Mouse (Mus musculus): Measurements from ENCODE around the gene Fam111a. TPM values are rescaled to one million over a fixed set of nuclear protein-coding genes. Genes with fewer than 3 reads are reported as not detected.
"Not testable (repeated sequence)": the region's sequence is repeated elsewhere in the genome, so short reads cannot be mapped to it uniquely, and the experiment has no call there.

The Fam111a gene
- 10 to 100 TPM; 21.3 to 21.5 TPM for total RNA-seq (2021)
- long read RNA-seq, experiment 1, transcript Fam111a-201 (4 exons, 3,267 nt) = major isoform, 10 of 12 reads
- long read RNA-seq, experiment 1, partial matches to known transcripts = 1 of 12 reads
- long read RNA-seq, experiment 1, other reads (novel, unspliced or antisense) = 1 of 12 reads
- long read RNA-seq, experiment 2, transcript Fam111a-201 (4 exons, 3,267 nt) = major isoform, 11 of 14 reads
- long read RNA-seq, experiment 2, partial matches to known transcripts = 2 of 14 reads
- long read RNA-seq, experiment 2, other reads (novel, unspliced or antisense) = 1 of 14 reads

DNA sequence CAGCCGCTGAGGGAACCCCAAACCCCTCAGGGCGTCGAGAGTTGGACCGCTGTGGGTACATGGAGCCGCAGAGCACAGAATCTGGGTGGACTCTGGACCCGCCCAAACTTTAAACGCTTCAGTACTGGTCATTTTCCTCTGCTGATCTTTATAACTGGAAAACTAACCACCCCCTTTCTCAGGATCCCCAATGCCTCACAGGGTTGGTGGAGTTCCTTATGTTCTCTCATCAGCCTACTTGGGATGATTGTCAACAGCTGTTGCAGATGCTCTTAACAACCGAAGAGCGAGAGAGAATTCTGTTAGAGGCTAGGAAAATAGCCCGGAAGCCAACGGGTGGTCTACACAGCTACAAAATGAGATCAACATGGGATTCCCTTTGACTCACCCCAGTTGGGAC lies at the start of gene Fam111a:
Gene Fam111a (plus strand): TSS at position 301 of the 400 bp plus-strand sequence.
- not testable (repeated sequence) for DNase-seq (ENCODE audit: low spot score in 2 of 2)

DNA sequence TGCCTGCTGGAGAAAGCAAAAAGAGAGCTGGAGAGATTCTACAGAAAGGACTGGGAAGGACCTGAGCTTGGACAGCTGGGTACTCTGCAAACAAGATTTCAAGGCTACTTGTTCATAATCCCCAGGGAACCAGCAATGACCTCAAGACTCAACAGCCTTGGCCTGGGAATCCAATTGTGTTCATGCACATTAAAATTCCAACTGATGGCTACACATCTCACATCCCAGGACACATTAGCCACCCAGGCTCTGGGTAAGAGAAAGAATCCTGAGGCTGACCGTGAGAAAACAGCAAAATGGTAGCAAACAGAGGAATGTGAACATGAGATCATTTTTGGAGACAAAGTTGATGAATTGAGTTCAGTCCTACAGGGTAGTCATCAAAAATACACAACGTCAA lies 49.3 kb upstream of the Fam111a start:
- DNase-seq (ENCODE audit: low spot score in 2 of 2) = no peak

DNA sequence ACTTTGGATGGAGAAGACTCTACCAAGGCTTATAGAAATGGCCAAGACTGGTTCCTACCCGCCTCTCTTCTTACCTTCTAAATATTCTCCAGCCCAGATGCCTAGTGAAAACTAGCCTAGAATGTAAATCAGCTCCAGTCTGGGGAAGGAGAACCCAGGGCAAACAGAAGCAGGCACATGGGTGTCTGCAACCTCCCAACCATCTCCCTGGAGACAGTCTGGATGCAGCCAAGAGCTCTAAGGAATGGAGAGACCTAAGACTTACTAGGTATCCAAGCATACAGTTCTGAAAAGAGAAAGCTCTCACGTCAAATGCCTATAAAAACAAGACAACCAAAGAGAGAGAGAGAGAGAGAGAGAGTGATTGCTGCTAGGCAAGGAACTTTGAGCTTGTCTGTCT lies 47.6 kb upstream of the Fam111a start:
- DNase-seq (ENCODE audit: low spot score in 2 of 2) = no peak

- DNase-seq (ENCODE audit: low spot score in 2 of 2) = no peak
Measured at GRCm38 (mm10) chr19:12498321-12498720, 47.2 kb upstream of the Fam111a start.

DNA sequence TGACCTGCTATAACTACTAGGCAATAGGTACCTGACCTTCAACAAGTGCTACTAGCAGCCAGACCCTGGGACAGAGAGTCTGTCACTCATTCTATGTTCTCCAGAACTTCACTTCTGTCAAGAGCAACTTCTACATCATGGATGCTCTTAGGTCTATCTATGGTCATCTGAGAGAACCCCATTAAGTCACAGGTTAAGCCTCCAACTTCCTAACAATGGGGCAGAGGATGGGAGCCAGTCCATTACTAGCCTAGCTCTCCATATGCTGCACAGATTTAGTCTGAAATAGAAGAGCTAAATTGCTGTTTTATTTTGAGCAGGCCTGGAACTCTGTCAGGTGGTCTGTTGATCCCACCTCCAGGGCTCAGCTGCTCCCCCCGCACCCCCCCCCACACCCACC lies 46.6 kb upstream of the Fam111a start:
- no peak for DNase-seq (ENCODE audit: low spot score in 2 of 2)

DNA sequence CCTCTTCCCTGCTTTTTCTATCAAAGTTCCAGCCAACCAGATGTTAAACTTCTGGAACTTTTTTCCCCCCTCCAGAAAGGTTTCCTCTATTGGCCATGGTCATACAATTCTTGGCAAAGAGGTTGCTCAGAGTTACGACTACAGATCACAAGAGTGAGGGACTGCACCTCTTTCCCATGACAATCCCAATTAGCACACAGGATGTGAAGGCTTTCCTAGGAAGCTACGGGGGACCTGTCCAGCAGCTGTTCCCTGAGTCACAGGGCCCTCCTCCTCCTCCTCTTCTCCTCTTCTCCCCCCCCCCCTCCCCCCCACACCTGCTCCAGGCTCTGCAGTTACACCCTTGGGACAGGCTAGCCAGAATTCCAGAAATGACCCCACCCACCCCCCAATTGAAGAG lies 46.1 kb upstream of the Fam111a start:
- DNase-seq (ENCODE audit: low spot score in 2 of 2) = no peak

- peak; percentile 27 to 56 for DNase-seq (ENCODE audit: low spot score in 2 of 2)
Measured at GRCm38 (mm10) chr19:12500124-12500523, 45.4 kb upstream of the Fam111a start.

DNA sequence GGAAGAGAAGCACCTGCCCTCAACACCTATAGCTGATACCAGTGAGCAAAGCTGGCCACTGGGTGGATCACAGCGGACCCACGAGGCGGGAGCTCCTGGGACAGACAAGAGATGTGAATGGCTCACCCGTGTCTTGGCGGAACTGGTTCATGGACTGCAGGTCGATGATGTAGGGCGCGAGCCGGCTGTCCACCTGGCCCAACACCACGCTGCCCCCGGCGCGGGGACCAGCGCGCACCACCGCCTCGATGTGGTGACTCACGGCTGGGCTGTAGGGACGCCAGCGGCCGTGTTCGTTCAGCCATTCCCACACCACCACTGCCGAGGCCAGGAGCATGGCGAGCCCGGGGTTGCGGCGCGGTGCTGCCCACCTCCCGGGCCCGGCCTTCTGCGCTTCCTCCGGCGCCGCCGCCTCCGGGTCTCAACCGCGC lies 44.6 kb upstream of the Fam111a start:
- DNase-seq (ENCODE audit: low spot score in 2 of 2) = peak; percentile 36 to 56

- peak; percentile 89 to 94 for DNase-seq (ENCODE audit: low spot score in 2 of 2)
Measured at GRCm38 (mm10) chr19:12501370-12502347, 43.9 kb upstream of the Fam111a start, which contains the start of gene Dtx4. Dtx4 (minus strand) TSS chr19:12501454.

DNA sequence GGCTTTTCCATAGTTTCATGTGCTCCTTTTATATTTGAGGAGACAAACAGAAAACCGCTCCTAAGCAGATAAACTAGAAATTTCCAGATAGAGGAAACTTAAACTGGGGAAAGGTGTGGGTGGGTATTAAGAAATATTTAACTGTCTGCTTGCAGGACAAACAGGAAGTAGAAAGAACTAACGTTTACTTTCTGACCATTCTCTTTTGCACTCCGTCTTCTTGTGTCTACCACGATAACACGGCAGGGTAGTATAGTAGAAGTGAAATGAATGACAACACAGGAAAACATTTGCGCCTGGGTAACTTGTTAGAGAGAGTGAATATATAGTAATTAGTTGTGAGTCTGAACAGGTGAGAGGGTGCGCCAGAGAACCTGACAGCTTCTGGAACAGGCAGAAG lies 42.8 kb upstream of the Fam111a start:
- no peak for DNase-seq (ENCODE audit: low spot score in 2 of 2)

- DNase-seq (ENCODE audit: low spot score in 2 of 2) = no peak
Measured at GRCm38 (mm10) chr19:12514621-12515020, 30.9 kb upstream of the Fam111a start.

- peak; percentile 23 to 45 for DNase-seq (ENCODE audit: low spot score in 2 of 2)
Measured at GRCm38 (mm10) chr19:12517671-12518540, 27.6 kb upstream of the Fam111a start.

DNA sequence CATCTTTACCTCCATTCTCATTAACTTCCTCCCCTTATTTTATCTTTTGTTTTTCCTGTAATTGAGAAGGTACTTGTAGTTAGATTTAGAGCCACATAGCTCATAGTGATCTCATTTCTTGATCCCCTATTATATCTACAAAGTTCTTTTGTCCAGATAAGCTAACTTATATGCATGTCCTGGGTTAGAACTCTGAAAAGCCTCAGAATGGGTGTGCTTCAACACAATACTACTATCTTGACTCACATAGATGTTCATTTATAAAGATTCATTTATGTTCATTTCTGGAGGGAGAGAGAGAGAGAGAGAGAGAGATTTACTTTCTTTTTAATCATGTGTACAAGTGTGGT lies 27.0 kb upstream of the Fam111a start:
- no peak for DNase-seq (ENCODE audit: low spot score in 2 of 2)

DNA sequence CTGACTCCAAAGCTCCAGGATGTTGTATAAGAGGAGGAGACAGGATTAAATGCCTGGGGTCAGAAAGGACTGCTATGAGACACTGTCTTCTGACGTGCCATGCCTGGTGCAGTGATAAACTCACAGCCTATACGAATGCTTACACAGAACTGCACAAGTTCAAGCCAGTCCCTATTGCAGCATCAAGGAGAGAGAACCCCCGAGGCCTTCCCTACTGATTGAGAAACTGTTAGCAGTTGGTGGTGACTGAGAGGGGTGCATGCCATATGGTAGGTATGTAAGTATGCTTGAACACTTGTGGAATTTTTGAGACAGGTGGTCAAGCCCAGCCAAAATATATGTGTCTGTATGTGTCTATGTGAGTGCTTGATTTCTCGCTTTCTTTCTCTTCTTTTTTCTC lies 22.2 kb upstream of the Fam111a start:
- no peak for DNase-seq (ENCODE audit: low spot score in 2 of 2)

GRCm38 (mm10) chr19:12537168-12537567 lies 8.4 kb upstream of the Fam111a start:
- DNase-seq (ENCODE audit: low spot score in 2 of 2) = no peak

DNA sequence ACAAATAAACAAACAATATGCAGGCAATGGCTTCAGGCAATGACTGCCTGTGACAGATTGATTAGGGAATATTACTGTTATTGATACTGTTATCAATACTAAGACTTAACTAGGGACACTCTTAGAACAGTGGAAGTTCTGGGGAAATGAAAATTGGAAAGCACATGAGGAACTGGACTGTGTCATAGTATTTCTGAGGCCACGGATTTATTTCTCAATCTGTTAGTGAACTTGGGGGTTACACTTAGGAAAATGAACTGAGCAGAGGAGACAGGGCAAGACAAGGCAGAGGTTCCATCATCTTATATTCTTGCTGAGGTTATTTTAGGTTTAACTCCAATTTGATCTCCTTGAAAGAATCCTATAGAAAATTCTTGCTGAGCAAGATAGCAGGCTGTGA lies 5.6 kb upstream of the Fam111a start:
- no peak for DNase-seq (ENCODE audit: low spot score in 2 of 2)

DNA sequence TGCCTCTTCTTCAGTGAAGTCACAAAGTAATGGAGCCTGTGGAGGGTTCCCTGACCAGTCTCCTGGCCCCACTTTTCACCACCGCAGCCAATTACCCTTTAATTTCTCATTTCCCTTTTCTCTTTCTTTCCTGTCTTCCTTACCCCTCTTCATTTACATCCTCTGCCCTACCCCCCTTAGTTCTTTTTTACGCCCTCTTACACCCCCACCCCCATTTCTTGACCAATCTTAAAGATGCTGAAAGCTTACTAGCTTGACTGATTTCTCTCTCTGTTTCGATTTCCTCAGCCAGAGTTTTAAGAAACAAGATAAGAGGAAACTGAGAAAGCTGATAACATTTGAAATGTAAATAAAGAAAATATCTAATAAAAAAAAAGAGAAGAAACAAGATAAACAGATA lies 4.8 kb upstream of the Fam111a start:
- no peak for DNase-seq (ENCODE audit: low spot score in 2 of 2)

- no peak for DNase-seq (ENCODE audit: low spot score in 2 of 2)
Measured at GRCm38 (mm10) chr19:12541644-12542043, 3.9 kb upstream of the Fam111a start.

GRCm38 (mm10) chr19:12549166-12549565 lies 3.6 kb downstream of the Fam111a start:
- peak in 1 of 2 experiments; percentile 36 for DNase-seq (ENCODE audit: low spot score in 2 of 2)

GRCm38 (mm10) chr19:12550005-12550942 lies 4.7 kb downstream of the Fam111a start:
- no peak for DNase-seq (ENCODE audit: low spot score in 2 of 2)

Data from gastrocnemius, postnatal 4 days (tissue).